Mouse (Mus musculus) liver, adult 2 months (tissue): ENCODE data around the gene Caml. TPM values are rescaled to one million over a fixed set of nuclear protein-coding genes. Genes with fewer than 3 reads are reported as not detected.
"Not testable (repeated sequence)": the region's sequence is repeated elsewhere in the genome, so short reads cannot be mapped to it uniquely, and the experiment has no call there.

Experiments
- DNase-seq: peaks from one replicate; pipeline ENCODE4 v3.0.0-alpha.2; 2011; ENCODE audit warnings: low read depth, low spot score; ENCODE audit errors: extremely low read depth
- H3K27ac ChIP-seq: fragments of 200-500 bp; replicated peaks from 2 replicates; pipeline ENCODE4 v1.5.1; 2012; ENCODE audit warnings: low read depth, mild to moderate bottlenecking, control low read depth, inconsistent platforms, low read length; ENCODE audit not compliant: insufficient read depth
- H3K27me3 ChIP-seq: fragments of 200-500 bp; 2 replicates; pipeline ENCODE4 v1.6.1; 2012; ENCODE audit warnings: mild to moderate bottlenecking, moderate library complexity, low read length, inconsistent platforms; ENCODE audit not compliant: control insufficient read depth, insufficient read depth
- H3K36me3 ChIP-seq: fragments of 200-500 bp; 2 replicates; pipeline ENCODE4 v1.6.1; 2012; ENCODE audit warnings: low read length, inconsistent platforms; ENCODE audit not compliant: control insufficient read depth, insufficient read depth
- H3K4me1 ChIP-seq: fragments of 200-500 bp; 2 replicates; pipeline ENCODE4 v1.6.1; 2011; ENCODE audit warnings: low read length; ENCODE audit not compliant: control insufficient read depth, insufficient read depth
- H3K4me3 ChIP-seq: fragments of 200-500 bp; 2 replicates; pipeline ENCODE4 v1.5.1; 2011; ENCODE audit warnings: low read depth, mild to moderate bottlenecking, control low read depth, low read length, moderate library complexity; ENCODE audit not compliant: insufficient read depth
- H3K79me2 ChIP-seq: fragments of 200-500 bp; 2 replicates; pipeline ENCODE4 v1.6.1; 2012; ENCODE audit warnings: inconsistent platforms, mild to moderate bottlenecking, low read length, moderate library complexity; ENCODE audit not compliant: control insufficient read depth, insufficient read depth
- H3K9ac ChIP-seq: fragments of 200-500 bp; 2 replicates; pipeline ENCODE4 v1.6.1; 2012; ENCODE audit warnings: low read depth, mild to moderate bottlenecking, control low read depth, inconsistent platforms, low read length
- CTCF ChIP-seq: fragments of 200-500 bp; IDR thresholded peaks from 2 replicates; pipeline ENCODE4 v1.5.1; 2011; ENCODE audit warnings: low read depth, low read length, control low read depth
- POLR2A ChIP-seq: fragments of 200-500 bp; IDR thresholded peaks from 2 replicates; pipeline ENCODE4 v1.6.1; 2011; ENCODE audit warnings: low read length, control low read depth; ENCODE audit not compliant: insufficient read depth; ENCODE audit errors: extremely low read depth
- WGBS: fragments of 180-500 bp; shearing (Covaris S2); methylation state at CpG from one replicate; pipeline ENCODE4 v1.1.7; 2018; 5-methylcytosine and 5-hydroxymethylcytosine counted together
- polyA plus RNA-seq: library from polyadenylated mRNA; depleted of rRNA; stranded (reverse); fragments of >200 nt; gene quantifications from 2 replicates; pipeline ENCODE4 v1.2.3, GENCODE M21; 2012
- total RNA-seq: library from RNA; depleted of rRNA; stranded (reverse); fragments of >200 nt; gene quantifications from 2 replicates; pipeline ENCODE4 v1.2.3, GENCODE M21; 2014

Gene Caml
- total and polyA plus RNA-seq, 2 experiments, result 14.6 to 33.4 TPM

GRCm38 (mm10) chr13:55607624-55608006 is 15.2 kb upstream of the Caml start:
- Histone ChIP-seq H3K4me1 (no peaks in the 10 kb centered on the region), H3K79me2 (no peaks in the 10 kb centered on the region), H3K9ac (no peak overlapping the region), H3K4me3 (no peak overlapping the region), H3K36me3 (peaks cover 3% of the 10 kb centered on the region; the same call in 1 of the 2 replicates), H3K27ac (no peak overlapping the region), H3K27me3 (no peaks in the 10 kb centered on the region)
- TF ChIP-seq POLR2A (no peak), CTCF (no peak)
- 97% methylated on average over 2 of the region's 2 CpGs for WGBS
- no peak for DNase-seq

- no peak for DNase-seq
- Histone ChIP-seq H3K4me3 (no peak overlapping the region), H3K79me2 (no peaks in the 10 kb centered on the region), H3K36me3 (peaks cover 3% of the 10 kb centered on the region; the same call in 1 of the 2 replicates), H3K27ac (no peak overlapping the region), H3K4me1 (peaks cover 4% of the 10 kb centered on the region; the same call in 1 of the 2 replicates), H3K27me3 (no peaks in the 10 kb centered on the region), H3K9ac (no peak overlapping the region)
- 87% methylated on average over 7 of the region's 7 CpGs for WGBS
- TF ChIP-seq POLR2A (no peak), CTCF (no peak)
Observed at GRCm38 (mm10) chr13:55611996-55612395, 10.8 kb upstream of the Caml start.

- Histone ChIP-seq H3K9ac (no peak overlapping the region), H3K4me3 (no peak overlapping the region), H3K27me3 (no peaks in the 10 kb centered on the region), H3K27ac (0 out of 2 replicates have a peak overlapping the region, but pooled peaks have one; percentile 47), H3K4me1 (peaks cover 4% of the 10 kb centered on the region; the same call in 1 of the 2 replicates), H3K79me2 (no peaks in the 10 kb centered on the region), H3K36me3 (peaks cover 3% of the 10 kb centered on the region; the same call in 1 of the 2 replicates)
- 32% methylated on average over 5 of the region's 5 CpGs for WGBS
- peak; percentile 40 for DNase-seq
- no peak for TF ChIP-seq CTCF
- TF ChIP-seq POLR2A, result no peak
Observed at GRCm38 (mm10) chr13:55613471-55613870, 9.3 kb upstream of the Caml start.

- WGBS, result 83% methylated on average over 4 of the region's 4 CpGs
- TF ChIP-seq CTCF, result no peak
- Histone ChIP-seq H3K4me3 (no peak overlapping the region), H3K27me3 (no peaks in the 10 kb centered on the region), H3K79me2 (peaks cover 8% of the 10 kb centered on the region; the same call in 1 of the 2 replicates), H3K4me1 (peaks cover 9% of the 10 kb centered on the region), H3K9ac (no peak overlapping the region), H3K36me3 (no peaks in the 10 kb centered on the region), H3K27ac (no peak overlapping the region)
- DNase-seq, result no peak
Observed at GRCm38 (mm10) chr13:55619328-55619727, 3.5 kb upstream of the Caml start.

GRCm38 (mm10) chr13:55620275-55620674 is 2.5 kb upstream of the Caml start:
- Histone ChIP-seq H3K4me3 (no peak overlapping the region), H3K4me1 (peaks cover 9% of the 10 kb centered on the region), H3K9ac (no peak overlapping the region), H3K79me2 (peaks cover 12% of the 10 kb centered on the region; the same call in 1 of the 2 replicates), H3K36me3 (peaks cover 1% of the 10 kb centered on the region; the same call in 1 of the 2 replicates), H3K27ac (no peak overlapping the region), H3K27me3 (no peaks in the 10 kb centered on the region)
- TF ChIP-seq CTCF (no peak), POLR2A (no peak)
- DNase-seq, result no peak
- WGBS, result 71% methylated on average over 2 of the region's 2 CpGs

- not testable (repeated sequence) for H3K27ac ChIP-seq, H3K27me3 ChIP-seq
Observed at GRCm38 (mm10) chr13:55622156-55622648, 603 bp upstream of the Caml start.

More at GRCm38 (mm10) chr13:55622156-55622648, 603 bp upstream of the Caml start:
- Histone ChIP-seq H3K9ac (peak overlapping the region; percentile 29), H3K79me2 (peaks cover 14% of the 10 kb centered on the region; the same call in 1 of the 2 replicates), H3K4me3 (peak overlapping the region; percentile 81)
- 8% methylated on average over 20 of the region's 20 CpGs for WGBS
- H3K4me1 ChIP-seq, DNase-seq, H3K36me3 ChIP-seq: not testable (repeated sequence)
